Mouse (Mus musculus): ENCODE measurements at regions not wholly inside any gene's neighbourhood (a gene's known extent, or its start where the extent isn't known, plus 50 kb on each side); places are given as distances from the start of the nearest gene placed in this dataset.
A peak's percentile ranks its signal among the peaks of the same experiment; 100 is the strongest.

- no peak for TF ChIP-seq POLR2A (IDR thresholded peaks at IDR 0.05; ENCODE audit: extremely low read depth, insufficient read depth, low read length)
- no peak for TF ChIP-seq CTCF (IDR thresholded peaks at IDR 0.05; ENCODE audit: low read depth, low read length)
- no peaks in the 10 kb centered on the region for H3K4me1 ChIP-seq (ENCODE audit: control insufficient read depth, insufficient read depth, low read length)
- no peak overlapping the region for H3K9ac ChIP-seq (ENCODE audit: low read depth, low read length)
- no peak overlapping the region for H3K27ac ChIP-seq (replicated peaks; ENCODE audit: insufficient read depth, low read depth, low read length)
- H3K4me3 ChIP-seq (ENCODE audit: insufficient read depth, low read depth, low read length): no peak overlapping the region
- no peak for DNase-seq (ENCODE audit: extremely low read depth, low read depth, low spot score)
- no peaks in the 10 kb centered on the region for H3K79me2 ChIP-seq (ENCODE audit: control insufficient read depth, insufficient read depth, low read length)
- no peaks in the 10 kb centered on the region for H3K36me3 ChIP-seq (ENCODE audit: control insufficient read depth, insufficient read depth, low read length)
- H3K27me3 ChIP-seq (ENCODE audit: control insufficient read depth, insufficient read depth, low read length): no peaks in the 10 kb centered on the region
- 83% methylated on average over 9 of the region's 9 CpGs for WGBS
Measured at GRCm38 (mm10) chr17:7680658-7681057, 146.4 kb downstream of the Fndc1 start.

GRCm38 (mm10) chr17:7679786-7680185 lies 147.3 kb downstream of the Fndc1 start:
- DNase-seq (ENCODE audit: extremely low read depth, low read depth, low spot score): no peak
- TF ChIP-seq CTCF (IDR thresholded peaks at IDR 0.05; ENCODE audit: low read depth, low read length): no peak
- TF ChIP-seq POLR2A (IDR thresholded peaks at IDR 0.05; ENCODE audit: extremely low read depth, insufficient read depth, low read length): no peak
- Histone ChIP-seq H3K79me2 (ENCODE audit: control insufficient read depth, insufficient read depth, low read length) (no peaks in the 10 kb centered on the region), H3K27ac (replicated peaks; ENCODE audit: insufficient read depth, low read depth, low read length) (no peak overlapping the region), H3K4me1 (ENCODE audit: control insufficient read depth, insufficient read depth, low read length) (no peaks in the 10 kb centered on the region), H3K27me3 (ENCODE audit: control insufficient read depth, insufficient read depth, low read length) (no peaks in the 10 kb centered on the region), H3K4me3 (ENCODE audit: insufficient read depth, low read depth, low read length) (no peak overlapping the region), H3K36me3 (ENCODE audit: control insufficient read depth, insufficient read depth, low read length) (no peaks in the 10 kb centered on the region), H3K9ac (ENCODE audit: low read depth, low read length) (no peak overlapping the region)

GRCm38 (mm10) chr17:7678898-7679297 lies 148.2 kb downstream of the Fndc1 start:
- H3K79me2 ChIP-seq (ENCODE audit: control insufficient read depth, insufficient read depth, low read length): no peaks in the 10 kb centered on the region
- DNase-seq (ENCODE audit: extremely low read depth, low read depth, low spot score): peak; percentile 7
- no peak for TF ChIP-seq POLR2A (IDR thresholded peaks at IDR 0.05; ENCODE audit: extremely low read depth, insufficient read depth, low read length)
- TF ChIP-seq CTCF (IDR thresholded peaks at IDR 0.05; ENCODE audit: low read depth, low read length): no peak
- no peak overlapping the region for H3K27ac ChIP-seq (replicated peaks; ENCODE audit: insufficient read depth, low read depth, low read length)
- no peaks in the 10 kb centered on the region for H3K4me1 ChIP-seq (ENCODE audit: control insufficient read depth, insufficient read depth, low read length)
- WGBS: 75% methylated on average over 9 of the region's 9 CpGs
- H3K9ac ChIP-seq (ENCODE audit: low read depth, low read length): no peak overlapping the region
- H3K27me3 ChIP-seq (ENCODE audit: control insufficient read depth, insufficient read depth, low read length): no peaks in the 10 kb centered on the region
- no peaks in the 10 kb centered on the region for H3K36me3 ChIP-seq (ENCODE audit: control insufficient read depth, insufficient read depth, low read length)
- H3K4me3 ChIP-seq (ENCODE audit: insufficient read depth, low read depth, low read length): no peak overlapping the region

GRCm38 (mm10) chr17:7677796-7678195 lies 149.3 kb downstream of the Fndc1 start:
- H3K79me2 ChIP-seq (ENCODE audit: control insufficient read depth, insufficient read depth, low read length): no peaks in the 10 kb centered on the region
- no peak for DNase-seq (ENCODE audit: extremely low read depth, low read depth, low spot score)
- H3K4me1 ChIP-seq (ENCODE audit: control insufficient read depth, insufficient read depth, low read length): no peaks in the 10 kb centered on the region
- TF ChIP-seq POLR2A (IDR thresholded peaks at IDR 0.05; ENCODE audit: extremely low read depth, insufficient read depth, low read length): no peak
- no peak for TF ChIP-seq CTCF (IDR thresholded peaks at IDR 0.05; ENCODE audit: low read depth, low read length)
- no peak overlapping the region for H3K27ac ChIP-seq (replicated peaks; ENCODE audit: insufficient read depth, low read depth, low read length)
- H3K36me3 ChIP-seq (ENCODE audit: control insufficient read depth, insufficient read depth, low read length): no peaks in the 10 kb centered on the region
- no peaks in the 10 kb centered on the region for H3K27me3 ChIP-seq (ENCODE audit: control insufficient read depth, insufficient read depth, low read length)
- WGBS: 81% methylated on average over 7 of the region's 7 CpGs
- no peak overlapping the region for H3K9ac ChIP-seq (ENCODE audit: low read depth, low read length)
- H3K4me3 ChIP-seq (ENCODE audit: insufficient read depth, low read depth, low read length): no peak overlapping the region

- no peaks in the 10 kb centered on the region for H3K27me3 ChIP-seq (ENCODE audit: control insufficient read depth, insufficient read depth, low read length)
- WGBS: 75% methylated on average over 8 of the region's 8 CpGs
Measured at GRCm38 (mm10) chr17:7677301-7677700, 149.8 kb downstream of the Fndc1 start.

GRCm38 (mm10) chr17:7676776-7677175 lies 150.3 kb downstream of the Fndc1 start:
- Histone ChIP-seq H3K79me2 (ENCODE audit: control insufficient read depth, insufficient read depth, low read length) (no peaks in the 10 kb centered on the region), H3K4me1 (ENCODE audit: control insufficient read depth, insufficient read depth, low read length) (no peaks in the 10 kb centered on the region), H3K36me3 (ENCODE audit: control insufficient read depth, insufficient read depth, low read length) (no peaks in the 10 kb centered on the region), H3K4me3 (ENCODE audit: insufficient read depth, low read depth, low read length) (no peak overlapping the region), H3K27me3 (ENCODE audit: control insufficient read depth, insufficient read depth, low read length) (no peaks in the 10 kb centered on the region), H3K27ac (replicated peaks; ENCODE audit: insufficient read depth, low read depth, low read length) (no peak overlapping the region), H3K9ac (ENCODE audit: low read depth, low read length) (no peak overlapping the region)
- WGBS: 78% methylated on average over 2 of the region's 2 CpGs
- no peak for DNase-seq (ENCODE audit: extremely low read depth, low read depth, low spot score)
- TF ChIP-seq CTCF (IDR thresholded peaks at IDR 0.05; ENCODE audit: low read depth, low read length): no peak
- TF ChIP-seq POLR2A (IDR thresholded peaks at IDR 0.05; ENCODE audit: extremely low read depth, insufficient read depth, low read length): no peak

More at GRCm38 (mm10) chr17:7677301-7677700, 149.8 kb downstream of the Fndc1 start:
- no peak overlapping the region for H3K4me3 ChIP-seq (ENCODE audit: insufficient read depth, low read depth, low read length)
- no peaks in the 10 kb centered on the region for H3K4me1 ChIP-seq (ENCODE audit: control insufficient read depth, insufficient read depth, low read length)
- no peak overlapping the region for H3K9ac ChIP-seq (ENCODE audit: low read depth, low read length)
- DNase-seq (ENCODE audit: extremely low read depth, low read depth, low spot score): no peak
- no peak for TF ChIP-seq POLR2A (IDR thresholded peaks at IDR 0.05; ENCODE audit: extremely low read depth, insufficient read depth, low read length)
- H3K36me3 ChIP-seq (ENCODE audit: control insufficient read depth, insufficient read depth, low read length): no peaks in the 10 kb centered on the region
- no peaks in the 10 kb centered on the region for H3K79me2 ChIP-seq (ENCODE audit: control insufficient read depth, insufficient read depth, low read length)
- no peak overlapping the region for H3K27ac ChIP-seq (replicated peaks; ENCODE audit: insufficient read depth, low read depth, low read length)
